Mouse (Mus musculus) thymus, adult 2 months (tissue): ENCODE measurements around the gene Spag9.

Experiments used
- CTCF ChIP-seq: fragments of 200-500 bp; IDR thresholded peaks from 2 replicates; pipeline ENCODE4 v1.5.1; 2012; ENCODE audit warnings: mild to moderate bottlenecking, control low read depth, low read length, moderate library complexity, borderline replicate concordance; ENCODE audit not compliant: control insufficient read depth, poor library complexity, insufficient read depth; ENCODE audit errors: extremely low read depth
- POLR2A ChIP-seq: fragments of 200-500 bp; IDR thresholded peaks from 2 replicates; pipeline ENCODE4 v1.6.1; 2012; ENCODE audit warnings: mild to moderate bottlenecking, low read length, control low read depth, moderate library complexity; ENCODE audit not compliant: control insufficient read depth, poor library complexity, insufficient read depth; ENCODE audit errors: extremely low read depth

DNA sequence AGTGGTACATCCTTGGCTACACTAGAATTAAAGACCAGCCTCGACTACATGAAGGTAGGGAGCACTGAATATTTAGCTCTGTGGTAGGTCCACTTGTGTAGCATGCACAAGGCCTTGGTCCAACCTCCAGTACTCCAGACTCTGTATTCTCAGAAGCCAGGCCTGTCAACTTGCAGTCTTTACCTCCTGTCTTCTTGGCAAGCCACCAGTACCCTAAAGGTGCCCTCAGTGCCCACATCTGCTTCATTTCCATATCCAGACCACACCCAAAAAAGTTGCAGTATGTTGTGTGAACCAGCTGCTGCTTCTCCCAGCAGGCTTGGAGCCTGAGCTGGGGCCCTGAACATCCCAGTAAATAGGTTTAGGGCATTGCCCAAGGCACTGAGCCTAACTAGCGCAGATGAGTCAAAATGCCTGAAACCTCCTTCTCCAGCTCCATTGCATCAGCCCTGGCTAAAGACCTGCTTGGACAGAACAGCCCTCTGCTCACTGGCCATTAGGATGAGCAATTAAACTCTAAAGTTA is 38.8 kb upstream of the Spag9 start:
- TF ChIP-seq CTCF (no peak), POLR2A (no peak)
